Mouse (Mus musculus) adrenal gland, postnatal 36 days (tissue): ENCODE results near the gene Piwil4. TPM values are rescaled to one million over a fixed set of nuclear protein-coding genes. Genes with fewer than 3 reads are reported as not detected.
A peak's percentile ranks its signal among the peaks of the same experiment; 100 is the strongest.
"Not testable (repeated sequence)": the region's sequence is repeated elsewhere in the genome, so short reads cannot be mapped to it uniquely, and the experiment has no call there.

ENCODE experiments used
- DNase-seq, 2 experiments: peaks; one replicate each; pipeline ENCODE4 v3.0.0; 2021; ENCODE audit warnings: mixed read lengths in 1 of 2
- total RNA-seq, 2 experiments: library from RNA; stranded (reverse); gene quantifications; 2 replicates each; pipeline ENCODE4 v1.2.3; 2021

Gene Piwil4
- total RNA-seq, 2 experiments from 2014 or later: 0.20 TPM; not detected in 1

GRCm38 (mm10) chr9:14726005-14726404, 14.5 kb downstream of the Piwil4 start:
- DNase-seq: no peak

GRCm38 (mm10) chr9:14724755-14725420, 15.6 kb downstream of the Piwil4 start:
- DNase-seq: peak in 1 of 2 experiments; percentile 30

GRCm38 (mm10) chr9:14721610-14722009, 18.9 kb downstream of the Piwil4 start:
- DNase-seq: no peak

GRCm38 (mm10) chr9:14720384-14720783, 20.1 kb downstream of the Piwil4 start:
- DNase-seq: no peak

GRCm38 (mm10) chr9:14718332-14718691, 22.2 kb downstream of the Piwil4 start:
- no peak for DNase-seq

GRCm38 (mm10) chr9:14717689-14718331, 22.7 kb downstream of the Piwil4 start:
- DNase-seq: peak in 1 of 2 experiments; percentile 45

- no peak for DNase-seq
Observed at GRCm38 (mm10) chr9:14715258-14715657, 25.3 kb downstream of the Piwil4 start.

- no peak for DNase-seq
Observed at GRCm38 (mm10) chr9:14710910-14711309, 29.6 kb downstream of the Piwil4 start.

GRCm38 (mm10) chr9:14705321-14706162, 35.0 kb downstream of the Piwil4 start:
- DNase-seq: no peak

- not testable (repeated sequence) for DNase-seq
Observed at GRCm38 (mm10) chr9:14700795-14701194, 39.7 kb downstream of the Piwil4 start.

- no peak for DNase-seq
Observed at GRCm38 (mm10) chr9:14699288-14699640, 41.3 kb downstream of the Piwil4 start.

- DNase-seq: peak; percentile 88
Observed at GRCm38 (mm10) chr9:14698582-14699287, 41.8 kb downstream of the Piwil4 start.

- peak; percentile 25 to 40 for DNase-seq
Observed at GRCm38 (mm10) chr9:14697903-14698302, 42.6 kb downstream of the Piwil4 start.

GRCm38 (mm10) chr9:14689376-14690108, 51.0 kb downstream of the Piwil4 start:
- DNase-seq: peak in 1 of 2 experiments; percentile 39

GRCm38 (mm10) chr9:14684363-14684762, 56.2 kb downstream of the Piwil4 start:
- no peak for DNase-seq

GRCm38 (mm10) chr9:14682741-14683140, 57.8 kb downstream of the Piwil4 start:
- DNase-seq: no peak

GRCm38 (mm10) chr9:14680584-14680983, 59.9 kb downstream of the Piwil4 start:
- DNase-seq: no peak

GRCm38 (mm10) chr9:14675707-14676691, 64.5 kb downstream of the Piwil4 start:
- no peak for DNase-seq

GRCm38 (mm10) chr9:14674506-14674905, 66.0 kb downstream of the Piwil4 start:
- DNase-seq: no peak

GRCm38 (mm10) chr9:14673109-14673508, 67.4 kb downstream of the Piwil4 start:
- DNase-seq: no peak
